Mouse (Mus musculus) heart, embryonic 11.5 days (tissue): Measurements from ENCODE around the gene Stac. TPM values are rescaled to one million over a fixed set of nuclear protein-coding genes. Genes with fewer than 3 reads are reported as not detected.

Experiments
- ATAC-seq: fragments of 200-750 bp; cut with Nextera tagmentation; replicated peaks from 2 replicates; pipeline ENCODE4 v1.8.0; 2017; ENCODE audit warnings: moderate library complexity; ENCODE audit not compliant: insufficient number of reproducible peaks, low FRiP score, low TSS enrichment
- H3K27ac ChIP-seq: fragments of 300-500 bp; sonication (generic); 2 replicates; pipeline ENCODE4 v1.5.1; 2014; ENCODE audit warnings: mild to moderate bottlenecking, low read depth, low read length
- H3K27me3 ChIP-seq: fragments of 300-500 bp; sonication (generic); 2 replicates; pipeline ENCODE4 v1.6.1; 2014; ENCODE audit warnings: mild to moderate bottlenecking, low read length, mixed read lengths; ENCODE audit not compliant: control insufficient read depth, insufficient read depth
- H3K36me3 ChIP-seq: fragments of 300-500 bp; sonication (generic); 2 replicates; pipeline ENCODE4 v1.6.1; 2014; ENCODE audit warnings: mild to moderate bottlenecking, low read length, moderate library complexity, mixed read lengths; ENCODE audit not compliant: control insufficient read depth, insufficient read depth
- H3K4me1 ChIP-seq: fragments of 300-500 bp; sonication (generic); 2 replicates; pipeline ENCODE4 v1.6.1; 2014; ENCODE audit warnings: low read length; ENCODE audit not compliant: control insufficient read depth, insufficient read depth
- H3K4me2 ChIP-seq: fragments of 300-500 bp; sonication (generic); 2 replicates; pipeline ENCODE4 v1.6.1; 2014; ENCODE audit warnings: mild to moderate bottlenecking, moderate library complexity
- H3K4me3 ChIP-seq: fragments of 300-500 bp; sonication (generic); 2 replicates; pipeline ENCODE4 v1.5.1; 2014; ENCODE audit warnings: low read depth, low read length
- H3K9ac ChIP-seq: fragments of 300-500 bp; sonication (generic); 2 replicates; pipeline ENCODE4 v1.6.1; 2014; ENCODE audit warnings: mild to moderate bottlenecking, low read depth, low read length, moderate library complexity
- H3K9me3 ChIP-seq: fragments of 300-500 bp; sonication (generic); replicated peaks from 2 replicates; pipeline ENCODE4 v1.6.1; 2016; ENCODE audit warnings: low read length; ENCODE audit not compliant: control insufficient read depth
- WGBS: fragments of 180-500 bp; shearing (Covaris S2); extraction: QIAGEN DNeasy Blood & Tissue Kit; methylation state at CpG from one replicate; pipeline ENCODE4 v1.1.7; 2014; ENCODE audit not compliant: insufficient replicate concordance; 5-methylcytosine and 5-hydroxymethylcytosine counted together
- polyA plus RNA-seq: library from polyadenylated mRNA; unstranded; fragments of >200 nt; fragmentation: Nextera tagmentation; extraction: Ambion mirVana; gene quantifications from 2 replicates; pipeline ENCODE4 v1.2.1, GENCODE M21; 2014

The Stac gene
- polyA plus RNA-seq, 1 experiment from 2014 or later, result 0.79 TPM

- Histone ChIP-seq H3K9me3 (no peaks in the 10 kb centered on the region), H3K27ac (no peak overlapping the region), H3K9ac (no peak overlapping the region), H3K4me3 (no peak overlapping the region), H3K27me3 (no peaks in the 10 kb centered on the region), H3K4me2 (no peak overlapping the region), H3K36me3 (no peaks in the 10 kb centered on the region), H3K4me1 (0 out of 2 replicates have a peak, but pooled peaks cover 5% of the 10 kb centered on the region)
- no peak for ATAC-seq
- 45% methylated on average over 2 of the region's 2 CpGs for WGBS
Measured at GRCm38 (mm10) chr9:111637641-111638040, 52.5 kb downstream of the Stac start.

- H3K27me3 ChIP-seq, result no peaks in the 10 kb centered on the region
- 51% methylated on average over 4 of the region's 4 CpGs for WGBS
- H3K9ac ChIP-seq, result no peak overlapping the region
- 0 out of 2 replicates have a peak, but pooled peaks cover 5% of the 10 kb centered on the region for H3K4me1 ChIP-seq
- H3K27ac ChIP-seq, result no peak overlapping the region
- H3K4me2 ChIP-seq, result no peak overlapping the region
- no peak for ATAC-seq
- no peaks in the 10 kb centered on the region for H3K36me3 ChIP-seq
- no peaks in the 10 kb centered on the region for H3K9me3 ChIP-seq
- H3K4me3 ChIP-seq, result no peak overlapping the region
Measured at GRCm38 (mm10) chr9:111632833-111633232, 57.3 kb downstream of the Stac start.

- H3K27ac ChIP-seq, result no peak overlapping the region
- peaks cover 5% of the 10 kb centered on the region; the same call in 1 of the 2 replicates for H3K4me1 ChIP-seq
- H3K36me3 ChIP-seq, result no peaks in the 10 kb centered on the region
- WGBS, result 62% methylated on average over 2 of the region's 2 CpGs
- H3K4me3 ChIP-seq, result no peak overlapping the region
- H3K9me3 ChIP-seq, result no peaks in the 10 kb centered on the region
- H3K27me3 ChIP-seq, result no peaks in the 10 kb centered on the region
- no peak overlapping the region for H3K4me2 ChIP-seq
- no peak overlapping the region for H3K9ac ChIP-seq
- no peak for ATAC-seq
Measured at GRCm38 (mm10) chr9:111621191-111621590, 69.0 kb downstream of the Stac start.

GRCm38 (mm10) chr9:111611341-111611740 lies 78.8 kb downstream of the Stac start:
- H3K4me1 ChIP-seq, result no peaks in the 10 kb centered on the region; the same call in 1 of the 2 replicates
- no peaks in the 10 kb centered on the region for H3K36me3 ChIP-seq
- H3K27me3 ChIP-seq, result no peaks in the 10 kb centered on the region
- no peak overlapping the region for H3K9ac ChIP-seq
- no peaks in the 10 kb centered on the region for H3K9me3 ChIP-seq
- WGBS, result 33% methylated on average over 3 of the region's 3 CpGs
- H3K4me3 ChIP-seq, result no peak overlapping the region
- H3K4me2 ChIP-seq, result no peak overlapping the region
- no peak for ATAC-seq
- no peak overlapping the region for H3K27ac ChIP-seq

GRCm38 (mm10) chr9:111608762-111609161 lies 81.4 kb downstream of the Stac start:
- H3K9me3 ChIP-seq, result no peaks in the 10 kb centered on the region
- no peaks in the 10 kb centered on the region; the same call in 1 of the 2 replicates for H3K4me1 ChIP-seq
- H3K27me3 ChIP-seq, result no peaks in the 10 kb centered on the region
- H3K9ac ChIP-seq, result no peak overlapping the region
- no peaks in the 10 kb centered on the region for H3K36me3 ChIP-seq
- H3K4me3 ChIP-seq, result no peak overlapping the region
- ATAC-seq, result no peak
- no peak overlapping the region for H3K4me2 ChIP-seq
- H3K27ac ChIP-seq, result no peak overlapping the region
- 35% methylated on average over 6 of the region's 6 CpGs for WGBS

GRCm38 (mm10) chr9:111606603-111607002 lies 83.5 kb downstream of the Stac start:
- Histone ChIP-seq H3K27ac (no peak overlapping the region), H3K4me2 (no peak overlapping the region), H3K4me1 (no peaks in the 10 kb centered on the region; the same call in 1 of the 2 replicates), H3K4me3 (no peak overlapping the region), H3K9ac (no peak overlapping the region), H3K27me3 (no peaks in the 10 kb centered on the region), H3K9me3 (no peaks in the 10 kb centered on the region), H3K36me3 (no peaks in the 10 kb centered on the region)
- ATAC-seq, result no peak
- WGBS, result 84% methylated on average over 8 of the region's 8 CpGs

GRCm38 (mm10) chr9:111587527-111587926 lies 102.6 kb downstream of the Stac start:
- H3K4me3 ChIP-seq, result no peak overlapping the region
- no peaks in the 10 kb centered on the region for H3K9me3 ChIP-seq
- no peaks in the 10 kb centered on the region for H3K27me3 ChIP-seq
- ATAC-seq, result no peak
- no peaks in the 10 kb centered on the region for H3K4me1 ChIP-seq
- no peak overlapping the region for H3K27ac ChIP-seq
- H3K9ac ChIP-seq, result no peak overlapping the region
- WGBS, result 78% methylated on average over 2 of the region's 2 CpGs
- H3K36me3 ChIP-seq, result no peaks in the 10 kb centered on the region
- no peak overlapping the region for H3K4me2 ChIP-seq

- Histone ChIP-seq H3K4me3 (no peak overlapping the region), H3K4me2 (no peak overlapping the region), H3K27ac (no peak overlapping the region), H3K9ac (no peak overlapping the region), H3K4me1 (no peaks in the 10 kb centered on the region), H3K9me3 (no peaks in the 10 kb centered on the region), H3K27me3 (no peaks in the 10 kb centered on the region; the same call in 1 of the 2 replicates), H3K36me3 (no peaks in the 10 kb centered on the region)
- 66% methylated on average over 9 of the region's 9 CpGs for WGBS
- ATAC-seq, result no peak
Measured at GRCm38 (mm10) chr9:111578784-111579183, 111.4 kb downstream of the Stac start.

GRCm38 (mm10) chr9:111577453-111577852 lies 112.7 kb downstream of the Stac start:
- Histone ChIP-seq H3K36me3 (no peaks in the 10 kb centered on the region), H3K4me2 (no peak overlapping the region), H3K9me3 (no peaks in the 10 kb centered on the region), H3K27ac (no peak overlapping the region), H3K27me3 (no peaks in the 10 kb centered on the region; the same call in 1 of the 2 replicates), H3K9ac (no peak overlapping the region), H3K4me1 (no peaks in the 10 kb centered on the region), H3K4me3 (no peak overlapping the region)
- 76% methylated on average over 6 of the region's 6 CpGs for WGBS
- no peak for ATAC-seq
